Mouse (Mus musculus) limb, embryonic 15.5 days (tissue): ENCODE measurements around the gene Paqr4. TPM values are rescaled to one million over a fixed set of nuclear protein-coding genes. Genes with fewer than 3 reads are reported as not detected.
A peak's percentile ranks its signal among the peaks of the same experiment; 100 is the strongest.

Source experiments
- ATAC-seq: fragments of 200-750 bp; cut with Nextera tagmentation; 2 replicates; pipeline ENCODE4 v1.8.0; 2017; ENCODE audit warnings: low read depth, moderate TSS enrichment; ENCODE audit not compliant: insufficient number of reproducible peaks, low FRiP score, low TSS enrichment
- H3K27ac ChIP-seq: fragments of 300-500 bp; sonication (generic); 2 replicates; pipeline ENCODE4 v1.5.1; 2015; ENCODE audit warnings: moderate library complexity, mild to moderate bottlenecking, inconsistent platforms
- H3K27me3 ChIP-seq: fragments of 300-500 bp; sonication (generic); 2 replicates; pipeline ENCODE4 v1.6.1; 2015; ENCODE audit warnings: inconsistent platforms
- H3K36me3 ChIP-seq: fragments of 300-500 bp; sonication (generic); 2 replicates; pipeline ENCODE4 v1.6.1; 2015; ENCODE audit warnings: inconsistent platforms
- H3K4me1 ChIP-seq: fragments of 300-500 bp; sonication (generic); 2 replicates; pipeline ENCODE4 v1.6.1; 2015; ENCODE audit warnings: inconsistent platforms
- H3K4me2 ChIP-seq: fragments of 300-500 bp; sonication (generic); 2 replicates; pipeline ENCODE4 v1.6.1; 2015; ENCODE audit warnings: mild to moderate bottlenecking, inconsistent platforms
- H3K4me3 ChIP-seq: fragments of 300-500 bp; sonication (generic); 2 replicates; pipeline ENCODE4 v1.5.1; 2015; ENCODE audit warnings: mild to moderate bottlenecking, inconsistent platforms
- H3K9ac ChIP-seq: fragments of 300-500 bp; sonication (generic); 2 replicates; pipeline ENCODE4 v1.6.1; 2015; ENCODE audit warnings: inconsistent platforms
- H3K9me3 ChIP-seq: fragments of 300-500 bp; sonication (generic); 2 replicates; pipeline ENCODE4 v1.6.1; 2016; ENCODE audit warnings: inconsistent platforms
- WGBS: fragments of 180-500 bp; shearing (Covaris S2); methylation state at CpG from one replicate; pipeline ENCODE4 v1.1.7; 2015; 5-methylcytosine and 5-hydroxymethylcytosine counted together
- polyA plus RNA-seq: library from polyadenylated mRNA; unstranded; fragments of >200 nt; fragmentation: Nextera tagmentation; extraction: Ambion mirVana; gene quantifications from 2 replicates; pipeline ENCODE4 v1.2.1, GENCODE M21; 2015

The Paqr4 gene
- polyA plus RNA-seq, 1 experiment from 2014 or later = 17.6 TPM

- Histone ChIP-seq H3K4me1 (0 out of 2 replicates have a peak, but pooled peaks cover 3% of the 10 kb centered on the region), H3K4me3 (no peak overlapping the region), H3K9ac (no peak overlapping the region), H3K36me3 (no peaks in the 10 kb centered on the region), H3K27me3 (0 out of 2 replicates have a peak, but pooled peaks cover 2% of the 10 kb centered on the region), H3K27ac (no peak overlapping the region), H3K9me3 (no peaks in the 10 kb centered on the region), H3K4me2 (no peak overlapping the region)
- no peak for ATAC-seq
- WGBS = 20% methylated on average over 1 of the region's 1 CpGs
Measured at GRCm38 (mm10) chr17:23719455-23719854, 21.2 kb downstream of the Paqr4 start.

DNA sequence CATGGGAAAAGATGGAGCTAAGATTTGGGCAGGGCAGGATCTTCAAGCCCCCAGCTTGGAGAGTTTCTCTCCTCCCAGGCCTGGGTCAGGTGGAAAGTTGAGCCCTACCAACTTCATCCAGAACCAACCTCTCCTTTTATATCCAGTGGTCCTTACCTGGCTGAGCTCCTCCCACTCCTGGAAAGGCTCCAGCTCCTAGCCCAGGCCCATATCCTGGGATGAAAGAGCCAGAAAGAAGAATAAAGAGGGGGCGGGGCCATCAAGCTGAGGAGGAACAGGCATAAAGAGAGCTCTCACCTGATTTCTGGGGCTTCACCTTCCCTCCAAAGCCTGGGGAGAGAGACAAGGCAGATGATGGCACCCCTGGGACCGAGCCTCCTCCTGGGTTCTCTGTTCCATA is 23.7 kb downstream of the Paqr4 start:
- no peak overlapping the region for H3K4me2 ChIP-seq
- 59% methylated on average over 2 of the region's 2 CpGs for WGBS
- no peaks in the 10 kb centered on the region for H3K36me3 ChIP-seq
- H3K27ac ChIP-seq = no peak overlapping the region
- no peaks in the 10 kb centered on the region for H3K9me3 ChIP-seq
- 0 out of 2 replicates have a peak, but pooled peaks cover 2% of the 10 kb centered on the region for H3K27me3 ChIP-seq
- no peak overlapping the region for H3K9ac ChIP-seq
- H3K4me1 ChIP-seq = 0 out of 2 replicates have a peak, but pooled peaks cover 3% of the 10 kb centered on the region
- ATAC-seq = no peak
- H3K4me3 ChIP-seq = no peak overlapping the region

DNA sequence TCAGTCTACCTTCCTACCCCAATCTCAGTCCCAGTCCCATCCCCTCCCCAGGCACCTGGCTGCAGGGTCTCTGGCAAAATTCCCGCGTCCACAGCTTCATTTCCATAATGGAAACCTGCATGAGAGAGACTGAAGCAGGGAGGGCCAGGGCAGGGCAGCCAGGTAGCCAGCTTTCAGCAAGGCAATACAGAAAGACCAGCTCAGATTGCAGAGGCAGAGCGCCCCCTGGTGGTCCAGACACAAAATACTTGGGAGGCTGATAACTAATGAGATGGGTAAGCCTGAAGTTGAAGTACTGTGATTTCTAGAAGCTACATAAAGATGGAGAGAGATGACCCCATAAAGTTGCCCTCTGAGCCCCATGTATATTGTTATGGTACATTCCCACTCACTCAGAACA is 34.5 kb downstream of the Paqr4 start:
- no peak for ATAC-seq
- Histone ChIP-seq H3K27me3 (peaks cover 10% of the 10 kb centered on the region; the same call in 1 of the 2 replicates), H3K4me1 (peaks cover 8% of the 10 kb centered on the region), H3K27ac (no peak overlapping the region), H3K4me3 (no peak overlapping the region), H3K36me3 (no peaks in the 10 kb centered on the region), H3K9ac (no peak overlapping the region), H3K9me3 (no peaks in the 10 kb centered on the region), H3K4me2 (no peak overlapping the region)
- 6% methylated on average over 3 of the region's 3 CpGs for WGBS

DNA sequence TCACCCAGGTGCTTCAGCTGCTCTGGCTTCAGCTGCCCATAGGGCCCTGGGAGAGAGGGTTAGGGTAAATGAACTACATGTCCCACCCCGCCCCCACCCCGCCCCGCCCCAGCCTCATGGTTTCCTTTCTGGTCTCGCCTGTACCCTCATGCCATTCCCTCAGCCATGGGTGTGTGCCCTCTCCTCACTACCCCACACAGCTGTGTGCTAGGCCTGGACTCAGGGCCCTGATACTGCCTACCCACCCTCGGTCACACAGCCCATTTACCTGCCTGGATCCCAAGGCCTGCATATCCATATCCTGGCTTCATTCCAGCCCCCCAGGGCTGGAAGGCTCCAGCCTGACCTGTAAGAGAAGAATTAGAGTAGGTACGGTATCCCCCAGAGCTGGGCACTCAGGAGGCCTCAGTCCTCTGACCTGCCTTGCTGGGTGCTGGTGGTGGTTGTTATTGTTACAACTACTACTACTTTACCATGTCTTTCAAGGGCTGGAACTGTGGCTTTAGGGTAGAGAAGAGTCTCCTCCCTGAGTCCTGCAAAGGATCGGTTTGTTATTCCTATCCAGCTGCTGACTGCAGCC is 35.1 kb downstream of the Paqr4 start:
- Histone ChIP-seq H3K4me2 (no peak overlapping the region), H3K27me3 (peaks cover 16% of the 10 kb centered on the region), H3K27ac (no peak overlapping the region), H3K4me1 (peaks cover 8% of the 10 kb centered on the region), H3K36me3 (no peaks in the 10 kb centered on the region), H3K9me3 (no peaks in the 10 kb centered on the region), H3K9ac (no peak overlapping the region), H3K4me3 (no peak overlapping the region)
- 72% methylated on average over 7 of the region's 7 CpGs for WGBS
- 0 out of 2 replicates have a peak, but pooled peaks have one; percentile 31 for ATAC-seq

DNA sequence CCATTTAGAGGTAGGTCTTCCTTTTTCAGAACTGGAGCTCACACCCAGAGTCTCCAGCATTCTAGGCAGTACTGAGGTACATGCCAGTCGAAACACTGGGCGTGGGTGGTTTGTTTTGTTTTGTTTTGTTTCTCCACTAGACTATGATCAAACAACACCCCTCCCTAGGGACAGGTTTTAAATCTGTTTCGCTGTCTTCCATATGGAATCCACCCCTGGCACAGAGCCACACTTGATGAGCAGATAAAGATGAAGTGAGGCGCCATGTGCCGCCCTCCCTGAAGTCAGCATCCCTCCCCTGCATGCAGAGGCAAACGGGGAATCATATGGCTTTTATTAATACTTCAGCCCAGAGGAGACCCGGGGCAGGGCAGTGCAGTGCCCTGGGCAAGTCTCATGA is 35.9 kb downstream of the Paqr4 start:
- Histone ChIP-seq H3K36me3 (no peaks in the 10 kb centered on the region), H3K9me3 (no peaks in the 10 kb centered on the region), H3K4me1 (peaks cover 15% of the 10 kb centered on the region), H3K27ac (no peak overlapping the region; the same call in 1 of the 2 replicates), H3K4me3 (no peak overlapping the region), H3K27me3 (peaks cover 24% of the 10 kb centered on the region), H3K4me2 (no peak overlapping the region), H3K9ac (no peak overlapping the region)
- 22% methylated on average over 7 of the region's 7 CpGs for WGBS
- ATAC-seq = no peak

- Histone ChIP-seq H3K27ac (no peak overlapping the region), H3K9me3 (no peaks in the 10 kb centered on the region), H3K27me3 (peaks cover 38% of the 10 kb centered on the region), H3K4me1 (peaks cover 21% of the 10 kb centered on the region), H3K9ac (no peak overlapping the region), H3K4me3 (no peak overlapping the region), H3K36me3 (no peaks in the 10 kb centered on the region), H3K4me2 (no peak overlapping the region)
- 86% methylated on average over 9 of the region's 9 CpGs for WGBS
- ATAC-seq = no peak
Measured at GRCm38 (mm10) chr17:23703301-23703700, 37.4 kb downstream of the Paqr4 start.

- ATAC-seq = peak; percentile 85
- Histone ChIP-seq H3K27ac (no peak overlapping the region), H3K9ac (peak overlapping the region; percentile 33; the same call in 1 of the 2 replicates), H3K4me1 (peaks cover 16% of the 10 kb centered on the region), H3K27me3 (peaks cover 41% of the 10 kb centered on the region), H3K9me3 (no peaks in the 10 kb centered on the region), H3K4me3 (peak overlapping the region; percentile 60), H3K4me2 (peak overlapping the region; percentile 100), H3K36me3 (no peaks in the 10 kb centered on the region)
- WGBS = under 1% methylated on average over 25 of the region's 28 CpGs
Measured at GRCm38 (mm10) chr17:23700079-23700478, 40.6 kb downstream of the Paqr4 start.

GRCm38 (mm10) chr17:23699131-23700077 is 41.3 kb downstream of the Paqr4 start:
- peak overlapping the region; percentile 100 for H3K4me2 ChIP-seq
- peak overlapping the region; percentile 60 for H3K4me3 ChIP-seq
- 1% methylated on average over 85 of the region's 101 CpGs for whole genome bisulfite sequencing
- no peaks in the 10 kb centered on the region for H3K9me3 ChIP-seq
- peak overlapping the region; percentile 33 for H3K9ac ChIP-seq
- H3K4me1 ChIP-seq = peaks cover 13% of the 10 kb centered on the region
- peaks cover 41% of the 10 kb centered on the region for H3K27me3 ChIP-seq
- peak; percentile 35; the same call in 1 of the 2 replicates for ATAC-seq
- no peak overlapping the region for H3K27ac ChIP-seq
- H3K36me3 ChIP-seq = no peaks in the 10 kb centered on the region

GRCm38 (mm10) chr17:23695801-23696200 is 44.9 kb downstream of the Paqr4 start:
- 10% methylated on average over 3 of the region's 3 CpGs for WGBS
- Histone ChIP-seq H3K36me3 (no peaks in the 10 kb centered on the region), H3K4me2 (no peak overlapping the region), H3K9me3 (no peaks in the 10 kb centered on the region), H3K27me3 (peaks cover 30% of the 10 kb centered on the region), H3K4me3 (no peak overlapping the region), H3K27ac (no peak overlapping the region), H3K9ac (no peak overlapping the region), H3K4me1 (peaks cover 13% of the 10 kb centered on the region)
- ATAC-seq = no peak

- peaks cover 4% of the 10 kb centered on the region for H3K4me1 ChIP-seq
- H3K27ac ChIP-seq = no peak overlapping the region
- 40% methylated on average over 1 of the region's 1 CpGs for WGBS
- H3K9me3 ChIP-seq = no peaks in the 10 kb centered on the region
- H3K9ac ChIP-seq = no peak overlapping the region
- H3K4me3 ChIP-seq = no peak overlapping the region
- no peak for ATAC-seq
- no peak overlapping the region for H3K4me2 ChIP-seq
- peaks cover 18% of the 10 kb centered on the region for H3K27me3 ChIP-seq
- H3K36me3 ChIP-seq = no peaks in the 10 kb centered on the region
Measured at GRCm38 (mm10) chr17:23694491-23694890, 46.2 kb downstream of the Paqr4 start.
